Mouse (Mus musculus) A20 (cell line): ENCODE results near the gene Nme2.
A peak's percentile ranks its signal among the peaks of the same experiment; 100 is the strongest.

ENCODE experiments used
- DNase-seq: peaks from one replicate; pipeline ENCODE4 v3.0.0-alpha.2; 2011; ENCODE audit warnings: low read depth, low spot score

Nme2 gene

GRCm38 (mm10) chr11:93956159-93956558 lies at the start of gene Nme2:
Gene Nme2 (minus strand): TSS chr11:93956259.
- DNase-seq, result peak; percentile 20

- no peak for DNase-seq
These were observed 47.3 kb upstream of the Nme2 start for GRCm38 (mm10) chr11:94003346-94003745.

- no peak for DNase-seq
These were observed 43.2 kb upstream of the Nme2 start for GRCm38 (mm10) chr11:93999276-93999675.

GRCm38 (mm10) chr11:93997141-93997775 lies 41.2 kb upstream of the Nme2 start:
- DNase-seq, result no peak

- peak; percentile 82 for DNase-seq
These were observed 40.5 kb upstream of the Nme2 start for GRCm38 (mm10) chr11:93996306-93997140.

- DNase-seq, result peak; percentile 93
These were observed 39.8 kb upstream of the Nme2 start, which contains the start of gene Spag9 for GRCm38 (mm10) chr11:93995720-93996305. Gene Spag9 (plus strand): TSS chr11:93996091.

GRCm38 (mm10) chr11:93995111-93995719 lies 39.2 kb upstream of the Nme2 start:
- DNase-seq, result peak; percentile 65

- DNase-seq, result no peak
These were observed 38.5 kb upstream of the Nme2 start for GRCm38 (mm10) chr11:93994531-93994930.

- no peak for DNase-seq
These were observed 32.4 kb upstream of the Nme2 start for GRCm38 (mm10) chr11:93988328-93989062.

- DNase-seq, result peak; percentile 26
These were observed 31.7 kb upstream of the Nme2 start for GRCm38 (mm10) chr11:93987625-93988327.

GRCm38 (mm10) chr11:93987026-93987425 lies 31.0 kb upstream of the Nme2 start:
- DNase-seq, result no peak

GRCm38 (mm10) chr11:93986298-93986697 lies 30.2 kb upstream of the Nme2 start:
- no peak for DNase-seq

GRCm38 (mm10) chr11:93985265-93985664 lies 29.2 kb upstream of the Nme2 start:
- no peak for DNase-seq

GRCm38 (mm10) chr11:93984619-93985018 lies 28.6 kb upstream of the Nme2 start:
- no peak for DNase-seq

GRCm38 (mm10) chr11:93979502-93980049 lies 23.5 kb upstream of the Nme2 start:
- DNase-seq, result no peak

GRCm38 (mm10) chr11:93972951-93973350 lies 16.9 kb upstream of the Nme2 start:
- DNase-seq, result no peak

- DNase-seq, result no peak
These were observed 13.7 kb upstream of the Nme2 start for GRCm38 (mm10) chr11:93969799-93970198.

GRCm38 (mm10) chr11:93969171-93969570 lies 13.1 kb upstream of the Nme2 start:
- DNase-seq, result no peak

- no peak for DNase-seq
These were observed 12.7 kb upstream of the Nme2 start for GRCm38 (mm10) chr11:93968848-93969128.

GRCm38 (mm10) chr11:93968005-93968847 lies 12.2 kb upstream of the Nme2 start, which contains the start of the genes Gm20390 and Nme1:
Gene Gm20390 (minus strand): TSS chr11:93968293.
Gene Nme1 (minus strand): TSS chr11:93968521.
- DNase-seq, result peak; percentile 98
